Mouse (Mus musculus) right cerebral cortex, adult 18-20 months (tissue): ENCODE results near the gene Hnrnpf.
A peak's percentile ranks its signal among the peaks of the same experiment; 100 is the strongest.

Experiments
- DNase-seq: peaks from one replicate; pipeline ENCODE4 v3.0.0; 2022; ENCODE audit warnings: mixed read lengths

Gene Hnrnpf

GRCm38 (mm10) chr6:117892386-117892785 lies 7.7 kb upstream of the Hnrnpf start:
- no peak for DNase-seq

GRCm38 (mm10) chr6:117893435-117893834 lies 6.7 kb upstream of the Hnrnpf start:
- DNase-seq: no peak

- no peak for DNase-seq
Observed at GRCm38 (mm10) chr6:117897800-117898199, 2.3 kb upstream of the Hnrnpf start.

- DNase-seq: no peak
Observed at GRCm38 (mm10) chr6:117901510-117902402, 1.6 kb downstream of the Hnrnpf start.

- no peak for DNase-seq
Observed at GRCm38 (mm10) chr6:117902556-117902955, 2.4 kb downstream of the Hnrnpf start.

- no peak for DNase-seq
Observed at GRCm38 (mm10) chr6:117903836-117904235, 3.7 kb downstream of the Hnrnpf start.

- no peak for DNase-seq
Observed at GRCm38 (mm10) chr6:117905260-117905930, 5.3 kb downstream of the Hnrnpf start.

- DNase-seq: peak; percentile 38
Observed at GRCm38 (mm10) chr6:117906015-117906531, 5.9 kb downstream of the Hnrnpf start.

GRCm38 (mm10) chr6:117906590-117907271 lies 6.6 kb downstream of the Hnrnpf start:
- peak; percentile 98 for DNase-seq

GRCm38 (mm10) chr6:117907301-117907978 lies 7.3 kb downstream of the Hnrnpf start:
- peak; percentile 67 for DNase-seq

- no peak for DNase-seq
Observed at GRCm38 (mm10) chr6:117907979-117908355, 7.8 kb downstream of the Hnrnpf start.

- no peak for DNase-seq
Observed at GRCm38 (mm10) chr6:117908424-117908900, 8.3 kb downstream of the Hnrnpf start.

GRCm38 (mm10) chr6:117910120-117910661 lies 10.1 kb downstream of the Hnrnpf start:
- DNase-seq: no peak

- no peak for DNase-seq
Observed at GRCm38 (mm10) chr6:117914541-117914940, 14.4 kb downstream of the Hnrnpf start.

GRCm38 (mm10) chr6:117916205-117916736 lies 16.1 kb downstream of the Hnrnpf start:
- no peak for DNase-seq

GRCm38 (mm10) chr6:117916737-117917426 lies 16.8 kb downstream of the Hnrnpf start:
- peak; percentile 62 for DNase-seq

GRCm38 (mm10) chr6:117917576-117917975 lies 17.5 kb downstream of the Hnrnpf start:
- peak; percentile 55 for DNase-seq

GRCm38 (mm10) chr6:117918043-117918442 lies 17.9 kb downstream of the Hnrnpf start:
- no peak for DNase-seq

GRCm38 (mm10) chr6:117920659-117921640 lies 20.8 kb downstream of the Hnrnpf start:
- DNase-seq: no peak

- DNase-seq: no peak
Observed at GRCm38 (mm10) chr6:117922041-117922440, 21.9 kb downstream of the Hnrnpf start.
